Mouse (Mus musculus) cerebellum, adult 9-10 months (tissue): Measurements from ENCODE around the gene Pip5k1c.
A peak's percentile ranks its signal among the peaks of the same experiment; 100 is the strongest.

ENCODE experiments used
- DNase-seq: peaks from one replicate; pipeline ENCODE4 v3.0.0; 2022

Gene Pip5k1c

GRCm38 (mm10) chr10:81351678-81352291 is 59.0 kb downstream of the Pip5k1c start:
- peak; percentile 51 for DNase-seq

GRCm38 (mm10) chr10:81354738-81355477 is 62.1 kb downstream of the Pip5k1c start:
- peak; percentile 38 for DNase-seq

GRCm38 (mm10) chr10:81355533-81355932 is 62.8 kb downstream of the Pip5k1c start:
- DNase-seq: peak; percentile 27

DNA sequence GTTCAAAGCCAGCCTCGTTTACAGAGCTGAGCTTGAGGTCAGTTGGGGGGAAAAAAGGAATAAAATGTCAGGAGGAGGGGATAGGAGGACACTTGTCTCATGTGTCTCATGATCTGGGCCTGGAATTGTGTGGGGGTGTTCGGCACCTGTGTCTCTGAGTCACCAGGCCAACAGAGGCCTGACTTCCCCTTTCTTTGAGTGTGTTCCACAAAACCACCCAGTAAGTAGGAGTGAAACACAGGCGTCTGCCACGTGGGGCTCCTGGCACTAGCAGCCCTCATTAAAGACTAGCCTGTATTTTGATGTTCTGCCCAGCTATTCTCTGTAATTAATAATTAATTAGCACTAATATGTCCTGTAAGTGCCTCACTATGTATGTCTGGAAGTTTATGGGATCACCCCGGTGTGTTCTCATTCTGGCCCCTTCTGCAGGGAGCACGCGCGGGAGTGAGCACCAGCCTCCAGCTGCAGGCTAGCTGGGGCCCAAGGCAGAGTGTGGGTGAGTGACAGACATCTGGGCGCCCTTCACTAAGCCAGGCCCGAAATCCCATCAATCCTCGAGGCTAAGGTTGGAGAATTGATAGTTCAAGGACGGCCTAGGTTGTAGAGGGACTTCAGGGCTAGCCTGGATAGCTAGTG is 63.7 kb downstream of the Pip5k1c start:
- DNase-seq: peak; percentile 43

DNA sequence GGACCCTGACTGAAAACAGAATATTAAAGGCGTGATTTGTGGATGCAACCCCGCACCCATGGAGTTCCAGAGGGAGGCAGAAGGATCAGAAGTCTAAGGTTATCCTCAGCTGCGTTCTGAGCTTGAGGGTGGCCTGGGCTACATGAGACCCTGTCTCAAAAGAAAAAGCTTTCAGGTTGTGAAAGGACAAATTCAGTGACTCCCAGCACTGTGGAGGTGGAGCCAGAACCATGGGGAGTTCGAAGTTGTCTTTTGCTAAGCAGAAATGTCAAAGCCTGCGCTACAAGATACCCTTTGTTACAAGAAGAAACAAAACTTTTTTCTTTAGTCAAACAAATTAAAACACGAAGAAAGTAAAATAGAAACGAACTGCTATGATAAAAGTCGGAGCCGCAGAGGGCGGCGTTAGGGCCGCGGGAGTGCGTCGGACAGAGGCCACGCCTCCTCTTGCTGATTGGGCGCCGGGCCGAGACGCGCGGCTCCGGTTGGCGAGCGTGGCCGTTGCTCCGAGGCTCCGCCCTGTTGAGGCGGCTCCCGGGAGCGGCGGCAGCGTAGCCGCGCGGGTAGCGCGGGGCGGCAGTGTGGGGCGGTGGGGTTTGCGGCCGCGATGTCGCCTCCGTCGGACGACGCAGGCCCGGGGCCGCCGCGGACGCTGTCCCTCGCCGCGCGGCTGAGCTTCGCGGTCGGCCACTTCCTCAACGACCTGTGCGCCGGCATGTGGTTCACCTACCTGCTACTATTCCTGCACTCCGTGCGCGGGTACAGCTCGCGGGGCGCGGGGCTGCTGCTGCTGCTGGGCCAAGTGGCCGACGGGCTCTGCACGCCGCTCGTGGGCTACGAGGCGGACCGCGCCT is 64.5 kb downstream of the Pip5k1c start, which contains the start of gene Mfsd12:
Gene Mfsd12 (plus strand): TSS at position 501 of the 854 bp plus-strand sequence.
- peak; percentile 85 for DNase-seq

DNA sequence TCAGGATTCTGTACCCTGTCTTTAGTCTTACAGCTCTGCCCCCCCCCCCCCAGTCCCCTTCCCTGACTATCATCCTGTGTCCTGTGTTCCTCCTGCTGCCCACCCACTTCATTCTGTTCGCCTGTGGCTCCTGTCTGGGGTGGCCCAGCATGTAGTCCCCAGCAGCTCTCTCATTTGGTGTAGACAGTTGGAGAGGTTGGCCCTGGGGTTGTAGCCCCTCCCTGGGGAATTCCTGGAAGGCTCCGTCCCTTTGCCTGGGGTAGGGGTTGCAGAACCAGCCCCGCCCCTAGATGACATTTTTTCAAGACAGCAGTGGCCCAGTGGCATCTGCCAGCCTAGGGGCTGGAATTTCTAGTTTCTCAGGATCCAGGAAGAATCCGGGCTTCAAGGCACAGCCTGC is 65.4 kb downstream of the Pip5k1c start:
- no peak for DNase-seq

DNA sequence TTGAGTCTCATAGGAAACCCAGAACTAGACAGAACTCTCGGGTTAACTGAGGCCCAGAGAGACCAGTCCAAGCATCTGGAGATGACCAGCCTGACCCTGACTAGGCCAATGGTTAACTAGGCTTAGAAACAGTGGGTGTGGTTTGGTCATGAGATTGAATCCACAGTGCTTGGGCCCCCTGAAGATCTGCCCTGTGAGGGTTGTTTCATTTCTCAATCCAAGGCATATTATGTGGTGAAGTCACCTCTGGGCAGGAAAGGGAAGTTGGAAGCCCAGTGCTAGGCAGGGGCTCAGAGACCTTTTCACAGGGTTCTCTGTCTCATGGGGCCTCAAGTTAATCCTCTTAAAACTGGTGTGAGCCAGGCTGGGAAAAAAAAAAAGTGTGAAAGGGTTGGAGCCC is 66.1 kb downstream of the Pip5k1c start:
- DNase-seq: no peak

DNA sequence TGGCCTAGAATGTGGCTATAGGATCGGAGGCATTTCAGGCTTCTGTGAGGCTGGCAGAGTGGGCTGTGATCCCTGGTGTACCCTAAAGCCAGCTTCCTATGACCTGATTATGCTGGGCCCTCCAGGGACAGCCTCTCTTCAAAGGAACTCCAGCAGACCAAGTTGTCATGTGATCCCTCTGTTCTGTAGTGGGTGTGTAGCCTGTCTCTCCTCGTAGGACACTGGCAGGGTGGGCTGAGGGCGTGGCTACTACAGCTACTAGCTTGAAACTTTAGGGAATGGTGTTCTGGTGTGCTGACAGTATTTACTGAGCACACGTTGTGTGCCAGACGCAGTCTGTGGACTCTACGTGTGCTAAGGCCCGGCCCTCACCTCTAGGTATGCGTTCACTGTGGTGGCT is 68.0 kb downstream of the Pip5k1c start:
- no peak for DNase-seq

- DNase-seq: no peak
These were observed 69.7 kb downstream of the Pip5k1c start for GRCm38 (mm10) chr10:81362336-81362949.

GRCm38 (mm10) chr10:81363436-81364346 is 70.9 kb downstream of the Pip5k1c start:
- DNase-seq: no peak

DNA sequence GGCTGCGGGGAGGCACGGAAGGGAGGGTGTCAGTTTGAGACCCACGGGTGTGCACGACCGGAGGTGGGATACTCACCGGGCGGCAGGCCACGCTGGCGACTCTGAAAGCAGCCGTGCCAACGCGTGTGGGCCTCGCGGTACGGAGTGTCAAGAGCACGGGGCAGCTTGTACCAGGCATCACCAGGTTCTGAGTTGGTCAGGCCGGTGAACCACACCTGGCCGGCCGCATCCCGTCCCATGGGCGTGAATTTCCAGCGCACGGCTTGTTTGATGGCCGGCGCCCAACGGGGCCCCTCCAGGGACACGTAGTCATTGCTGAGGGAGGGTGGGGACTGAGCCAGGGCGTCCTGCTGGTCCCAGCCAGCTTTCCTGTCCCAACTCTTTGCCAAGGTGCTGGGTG is 71.9 kb downstream of the Pip5k1c start:
- DNase-seq: no peak

GRCm38 (mm10) chr10:81365073-81365472 is 72.3 kb downstream of the Pip5k1c start:
- no peak for DNase-seq

DNA sequence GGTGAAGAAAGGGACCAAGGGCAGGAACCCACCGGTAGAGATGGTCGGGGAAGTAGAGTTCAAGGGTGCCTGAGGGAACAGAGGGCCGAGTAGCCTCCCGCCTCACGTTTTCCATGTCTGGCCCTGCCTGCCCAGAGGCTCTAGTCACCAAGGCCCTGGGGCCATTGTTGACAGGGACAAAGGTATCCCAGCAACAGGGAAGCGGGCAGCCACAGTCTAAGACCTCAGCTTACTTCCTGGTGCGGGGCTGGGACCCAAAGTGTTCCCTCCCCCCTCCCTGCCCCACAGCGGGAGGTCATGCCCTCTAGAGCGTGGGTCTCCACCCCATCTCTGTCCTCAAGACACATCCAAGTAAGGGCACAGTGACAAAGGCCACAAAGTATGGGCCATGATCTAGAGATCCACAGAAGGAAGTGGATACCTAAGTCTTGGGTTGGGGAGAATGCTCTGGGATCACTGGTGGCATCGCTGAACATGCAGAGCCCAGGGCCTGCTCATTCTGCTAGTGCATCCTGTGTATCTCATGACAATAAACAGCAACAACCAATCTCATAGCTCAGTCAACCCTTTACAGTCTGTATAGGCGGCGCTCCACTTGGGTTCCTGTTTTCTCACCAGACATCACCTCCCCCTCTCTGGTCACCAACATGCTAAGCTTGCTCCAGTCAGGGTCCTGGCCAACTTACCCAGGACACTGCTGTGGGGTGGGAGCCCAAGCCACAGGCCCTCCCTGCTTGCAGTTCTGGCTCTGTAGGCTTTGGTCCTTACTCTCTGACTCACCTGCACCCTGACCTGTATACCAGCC is 73.1 kb downstream of the Pip5k1c start, which contains the start of gene 4930404N11Rik:
Gene 4930404N11Rik (minus strand): TSS at position 145 of the 805 bp plus-strand sequence.
- no peak for DNase-seq

- no peak for DNase-seq
These were observed 73.9 kb downstream of the Pip5k1c start for GRCm38 (mm10) chr10:81366477-81367206.

DNA sequence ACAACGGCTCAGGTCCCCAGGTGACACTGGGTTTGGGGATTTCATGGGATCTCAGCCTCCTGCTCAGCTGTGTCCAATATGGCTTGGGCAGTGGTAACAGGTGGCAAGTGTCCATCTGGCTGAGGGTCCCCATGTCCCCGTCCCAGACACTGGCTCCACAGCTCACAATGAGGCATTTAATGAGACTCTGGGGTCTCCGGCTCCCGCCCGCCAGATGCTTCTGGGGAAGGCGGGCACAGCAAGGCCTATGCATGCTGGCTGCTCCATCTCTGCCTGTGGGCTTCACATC is 74.4 kb downstream of the Pip5k1c start:
- no peak for DNase-seq
